Mouse (Mus musculus) heart, adult 11 months (tissue): Measurements from ENCODE around the gene P2ry12.

Source experiments
- DNase-seq: peaks from one replicate; pipeline ENCODE4 v3.0.0; 2022

Gene P2ry12

DNA sequence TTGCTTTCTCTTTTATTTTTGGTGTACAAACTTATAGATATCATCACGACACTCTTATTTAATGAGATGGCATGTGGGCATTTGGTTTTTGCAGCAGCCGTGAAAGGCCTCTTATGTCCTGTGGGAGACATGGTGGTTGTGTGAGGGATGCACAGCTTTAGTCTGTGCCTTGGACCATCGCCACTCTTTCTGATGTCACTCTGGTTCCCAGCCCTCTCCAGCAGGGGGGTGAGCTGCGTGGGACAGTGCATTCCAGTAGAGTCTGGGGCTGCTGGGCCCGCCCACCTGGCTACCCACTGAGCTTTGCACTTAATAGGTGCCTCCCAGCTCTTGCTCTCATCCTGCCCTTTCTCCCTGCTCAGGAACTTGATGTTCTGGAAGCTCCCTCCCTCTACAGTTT lies 81.5 kb downstream of the P2ry12 start:
- DNase-seq = peak; percentile 85

DNA sequence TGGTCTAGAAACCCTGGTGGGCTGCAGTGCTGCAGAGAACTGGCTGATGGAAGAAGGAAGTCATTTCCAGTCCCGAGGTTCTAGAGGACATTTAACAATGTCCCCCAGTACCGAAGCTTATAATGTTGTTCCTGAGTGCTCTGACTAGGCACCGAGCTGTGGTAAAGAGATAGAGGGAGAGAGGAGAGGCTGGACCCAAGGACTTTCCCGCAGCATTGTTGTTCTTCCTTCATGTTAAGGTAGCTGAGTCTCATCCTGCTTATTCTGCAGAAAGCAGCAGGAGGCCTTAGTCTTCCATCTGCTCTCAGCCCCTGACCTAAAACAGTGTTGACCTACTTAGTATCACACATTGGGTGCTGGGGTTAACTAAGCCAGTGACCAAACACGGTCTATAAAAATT lies 85.8 kb downstream of the P2ry12 start:
- DNase-seq = peak; percentile 51

DNA sequence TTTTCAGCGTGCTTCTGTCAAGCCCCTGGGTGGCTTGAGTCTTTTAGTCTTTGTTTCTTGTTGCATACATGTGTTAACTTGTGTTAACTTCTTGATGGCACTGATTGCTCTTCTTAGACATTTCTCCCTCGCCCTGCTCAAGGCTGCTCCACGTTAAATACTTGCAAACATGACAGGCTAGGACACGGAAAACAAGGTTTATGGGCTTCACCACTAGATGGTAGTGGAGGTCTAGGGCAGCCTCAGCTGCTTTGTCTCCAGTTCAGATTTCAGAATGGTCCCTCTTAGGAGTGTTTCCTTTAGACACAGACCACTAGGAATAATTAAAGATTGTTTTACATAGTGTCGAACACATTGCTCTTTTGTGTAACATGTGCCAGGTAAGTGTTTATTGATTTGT lies 87.4 kb downstream of the P2ry12 start:
- DNase-seq = peak; percentile 84

DNA sequence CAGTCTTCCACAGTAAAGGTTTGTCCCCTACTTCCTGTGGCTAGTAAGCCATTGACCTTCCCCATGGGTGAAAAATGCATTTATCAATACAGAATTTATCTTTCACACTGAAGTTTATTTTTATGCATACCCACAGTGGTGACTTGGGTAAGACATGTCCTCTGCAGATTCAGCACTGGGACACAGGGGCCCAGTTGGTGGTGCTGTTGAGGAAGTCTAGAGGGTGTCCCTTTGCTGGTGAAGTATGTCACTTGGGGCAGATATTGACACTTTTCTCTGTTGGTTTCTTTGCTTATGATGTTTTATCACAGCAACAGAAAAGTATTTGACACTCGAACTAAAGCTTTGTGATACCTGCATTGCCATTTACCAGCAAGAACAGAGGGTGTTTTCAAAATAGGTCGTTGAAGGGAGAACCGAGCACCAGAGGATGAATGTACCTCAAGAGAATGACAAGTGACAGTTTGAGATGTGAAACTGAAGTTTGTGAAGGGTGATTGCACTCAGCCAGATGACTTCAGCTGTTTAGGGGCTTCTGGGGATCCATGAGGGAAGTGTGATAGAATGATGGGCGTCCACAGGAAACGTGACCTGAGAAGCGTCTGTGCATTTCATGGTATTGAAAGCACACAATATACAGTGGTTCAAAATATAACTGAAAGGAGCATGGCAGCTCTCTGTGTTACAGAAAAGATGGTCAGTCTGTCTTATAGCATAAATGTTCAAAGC lies 88.1 kb downstream of the P2ry12 start:
- DNase-seq = peak; percentile 76

DNA sequence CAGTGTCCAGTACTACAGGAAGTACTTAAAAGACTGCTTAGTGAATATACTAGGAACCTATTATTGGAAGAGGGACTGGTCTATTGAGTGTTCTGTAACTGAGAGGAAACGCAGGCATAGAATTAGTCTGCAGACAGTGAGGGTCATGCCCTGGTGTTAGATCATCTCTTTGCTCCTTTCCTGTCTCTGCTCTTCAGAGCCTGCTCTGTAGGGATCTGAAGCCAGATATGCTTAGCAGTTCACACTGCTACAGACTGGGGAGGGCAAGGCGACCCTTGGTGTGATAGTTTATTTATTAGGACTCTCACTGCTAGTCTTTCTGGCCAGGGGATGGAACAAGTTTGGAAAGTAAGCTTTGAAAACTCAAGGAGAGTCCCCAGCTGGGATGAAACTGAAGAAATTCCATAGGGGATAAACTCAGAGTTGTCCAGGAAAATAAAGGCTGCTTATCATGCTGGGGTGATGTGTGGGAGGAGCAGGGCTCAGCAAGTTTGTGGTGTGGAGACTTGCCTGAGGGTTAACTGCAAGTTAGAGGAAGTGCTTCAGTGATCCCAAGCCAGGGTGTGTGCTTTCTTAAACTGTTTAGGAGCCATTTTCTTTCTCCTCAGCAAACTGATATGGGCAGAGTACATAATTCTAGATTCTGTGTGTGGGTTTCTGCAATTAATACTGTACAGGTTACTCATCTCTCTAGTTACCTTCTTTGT lies 92.6 kb downstream of the P2ry12 start:
- DNase-seq = peak; percentile 93

DNA sequence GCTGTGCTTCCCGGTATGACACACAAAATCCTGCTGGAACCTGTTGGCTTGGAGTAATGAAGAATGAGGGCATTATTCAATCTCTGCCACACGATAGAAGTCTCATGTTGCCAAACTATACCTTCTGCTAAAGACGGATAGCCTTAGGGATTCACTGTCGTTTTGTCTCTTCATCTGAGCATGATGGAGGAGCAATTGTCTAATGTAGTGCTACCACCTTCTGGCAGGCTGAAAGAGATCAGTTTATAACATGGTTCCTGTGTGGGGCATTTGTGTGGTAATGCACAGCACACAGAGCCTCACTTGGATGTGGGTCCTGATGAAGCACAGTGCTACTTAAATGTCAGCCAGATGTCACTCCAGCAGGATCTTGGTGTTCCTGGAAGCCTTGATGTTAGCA lies 93.5 kb downstream of the P2ry12 start:
- DNase-seq = peak; percentile 79

DNA sequence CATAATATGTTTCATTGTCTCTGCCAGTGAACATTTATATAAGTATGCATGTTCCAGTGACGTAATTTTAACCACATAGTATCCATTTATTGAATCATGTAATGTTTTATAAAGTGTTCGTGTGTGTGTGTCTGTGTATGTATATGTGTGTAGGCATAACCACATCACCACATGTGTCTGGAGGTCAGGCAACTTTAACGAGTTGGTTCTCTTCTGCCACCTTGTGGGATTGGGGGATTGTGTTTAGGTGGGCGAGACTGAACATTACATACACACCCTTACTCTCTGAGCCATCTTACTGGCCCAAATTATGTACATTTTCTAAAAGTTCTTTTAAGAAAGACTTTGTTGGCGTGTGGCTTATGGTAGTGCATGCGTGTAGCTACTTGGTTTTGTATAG lies 94.2 kb downstream of the P2ry12 start:
- peak; percentile 64 for DNase-seq

DNA sequence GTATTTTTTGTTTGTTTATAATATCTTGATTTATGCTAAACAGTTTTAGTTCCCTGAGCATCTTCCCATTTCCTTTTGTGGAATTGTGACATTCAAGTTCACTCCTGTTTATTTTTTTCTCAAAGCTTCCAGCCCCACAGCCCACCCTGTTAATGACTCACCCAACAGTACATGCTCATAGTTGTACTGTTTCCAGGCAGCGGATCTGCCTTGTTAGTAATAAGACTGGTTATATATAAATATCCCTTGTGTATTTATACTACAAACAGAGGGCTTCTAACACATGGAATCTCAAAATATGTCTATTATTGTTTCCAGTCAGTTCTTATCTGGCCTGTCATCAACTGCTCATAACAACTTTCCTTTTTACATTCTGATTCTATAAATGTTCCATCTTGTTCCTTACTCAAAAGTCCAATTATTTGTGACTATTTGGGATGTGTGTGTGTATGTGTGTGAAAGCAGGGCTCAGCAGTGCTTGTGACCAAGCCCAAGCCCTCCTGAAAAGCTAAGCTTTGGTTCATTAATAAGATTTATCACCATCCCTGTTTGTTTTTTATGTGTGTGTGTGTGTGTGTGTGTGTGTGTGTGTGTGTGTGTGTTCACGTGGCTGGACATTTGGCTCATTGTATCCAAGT lies 95.1 kb downstream of the P2ry12 start:
- DNase-seq = peak; percentile 73
